8 mouse cellular contexts compared by ENCODE assay signal in the genomic region with DNA sequence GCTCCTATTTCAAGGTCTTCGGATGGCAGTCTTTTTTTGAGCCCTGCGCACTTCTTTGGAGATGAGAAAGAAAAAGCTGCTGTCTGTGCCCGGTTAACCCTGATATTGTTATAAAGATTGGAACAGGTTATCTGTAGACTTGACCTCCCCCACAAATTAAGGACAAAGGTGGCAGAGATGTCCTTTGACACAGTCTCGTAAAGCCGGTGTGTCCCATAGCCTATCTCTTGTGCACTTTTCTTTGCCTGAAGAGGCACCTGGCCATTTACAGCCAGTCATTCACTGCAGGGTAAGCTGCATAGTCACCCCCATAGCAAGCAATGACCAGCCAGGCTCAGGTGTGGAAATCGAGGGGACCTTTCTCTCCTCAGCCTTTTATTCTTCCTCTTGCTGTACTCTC. TPM values are rescaled to one million over a fixed set of nuclear protein-coding genes. Genes with fewer than 3 reads are reported as not detected.
A peak's percentile ranks its signal among the peaks of the same experiment; 100 is the strongest.
DNase-seq lines count a peak whose midpoint lies in the region; ATAC-seq and TF ChIP-seq lines count a peak whose summit lies in the region.

No protein-coding gene starts in this region.

- no peak for ATAC-seq in megakaryocyte, adult 5-6 weeks (ENCODE audit: poor library complexity, severe bottlenecking)
- ATAC-seq in forebrain, embryonic 14.5 days = no peak
- ATAC-seq in limb, embryonic 13.5 days (ENCODE audit: low FRiP score, low read depth) = no peak

- DNase-seq in forebrain, embryonic 14.5 days (ENCODE audit: low spot score) = no peak
- DNase-seq in embryo, embryonic 11 days = no peak
- no peak for DNase-seq in retina, embryonic 14.5 days (ENCODE audit: low spot score)
- DNase-seq in adrenal gland, postnatal 4 days (ENCODE audit: low spot score in 2 of 2) = no peak

- no peak for TF ChIP-seq POLR2A in small intestine, adult 2 months (IDR thresholded peaks at IDR 0.05; ENCODE audit: low read depth, low read length)

- H3K27ac ChIP-seq in forebrain, embryonic 14.5 days (ENCODE audit: low read depth, low read length) = no peak overlapping the region
- no peak overlapping the region for H3K27ac ChIP-seq in limb, embryonic 13.5 days
- H3K27ac ChIP-seq in small intestine, adult 2 months (ENCODE audit: insufficient read depth, low read depth, low read length) = peak overlapping the region; percentile 51; the same call in 1 of the 2 replicates

- WGBS in forebrain, embryonic 14.5 days = 50% methylated on average over 6 of the region's 6 CpGs
- 46% methylated on average over 6 of the region's 6 CpGs for WGBS in limb, embryonic 13.5 days
- WGBS in small intestine, adult 2 months = 8% methylated on average over 6 of the region's 6 CpGs

- H3K4me3 ChIP-seq in megakaryocyte, embryonic 14.5 days (replicated peaks) = peak overlapping the region; percentile 96
- peak overlapping the region; percentile 62 for H3K4me3 ChIP-seq in forebrain, embryonic 14.5 days (ENCODE audit: low read depth, low read length)
- H3K4me3 ChIP-seq in limb, embryonic 13.5 days = peak overlapping the region; percentile 65
- peak overlapping the region; percentile 75 for H3K4me3 ChIP-seq in small intestine, adult 2 months (ENCODE audit: low read depth, low read length)

- H3K4me1 ChIP-seq in megakaryocyte, embryonic 14.5 days = peaks cover 31% of the 10 kb centered on the region
- peaks cover 4% of the 10 kb centered on the region; the same call in 1 of the 2 replicates for H3K4me1 ChIP-seq in forebrain, embryonic 14.5 days (ENCODE audit: control insufficient read depth, insufficient read depth, low read length)
- H3K4me1 ChIP-seq in limb, embryonic 13.5 days = peaks cover 11% of the 10 kb centered on the region
- peaks cover 5% of the 10 kb centered on the region; the same call in 1 of the 2 replicates for H3K4me1 ChIP-seq in small intestine, adult 2 months (ENCODE audit: control insufficient read depth, insufficient read depth, insufficient read length, low read length)

- H3K27me3 ChIP-seq in megakaryocyte, embryonic 14.5 days (replicated peaks) = no peaks in the 10 kb centered on the region
- no peaks in the 10 kb centered on the region for H3K27me3 ChIP-seq in forebrain, embryonic 14.5 days (replicated peaks; ENCODE audit: control insufficient read depth, insufficient read depth, low read length)
- no peaks in the 10 kb centered on the region for H3K27me3 ChIP-seq in limb, embryonic 13.5 days
- H3K27me3 ChIP-seq in small intestine, adult 2 months (ENCODE audit: control insufficient read depth, insufficient read depth, low read length) = no peaks in the 10 kb centered on the region

- peaks cover 7% of the 10 kb centered on the region for H3K9me3 ChIP-seq in megakaryocyte, embryonic 14.5 days
- no peaks in the 10 kb centered on the region for H3K9me3 ChIP-seq in forebrain, embryonic 14.5 days (replicated peaks; ENCODE audit: control insufficient read depth, low read length)
- no peaks in the 10 kb centered on the region for H3K9me3 ChIP-seq in limb, embryonic 13.5 days

- TF ChIP-seq CTCF in small intestine, adult 2 months (IDR thresholded peaks at IDR 0.05; ENCODE audit: extremely low read depth, insufficient read length, insufficient replicate concordance, low read depth, low read length) = no peak

- peak overlapping the region; percentile 66 for H3K4me2 ChIP-seq in forebrain, embryonic 14.5 days (ENCODE audit: low read length)
- H3K4me2 ChIP-seq in limb, embryonic 13.5 days (replicated peaks) = peak overlapping the region; percentile 71

- H3K9ac ChIP-seq in forebrain, embryonic 14.5 days (ENCODE audit: low read length) = peak overlapping the region; percentile 71
- peak overlapping the region; percentile 65 for H3K9ac ChIP-seq in limb, embryonic 13.5 days

- H3K36me3 ChIP-seq in megakaryocyte, embryonic 14.5 days (replicated peaks; ENCODE audit: low read length) = peaks cover 14% of the 10 kb centered on the region
- H3K36me3 ChIP-seq in forebrain, embryonic 14.5 days (ENCODE audit: control insufficient read depth, insufficient read depth, low read length) = no peaks in the 10 kb centered on the region
- no peaks in the 10 kb centered on the region; the same call in 1 of the 2 replicates for H3K36me3 ChIP-seq in limb, embryonic 13.5 days
- no peaks in the 10 kb centered on the region for H3K36me3 ChIP-seq in small intestine, adult 2 months (ENCODE audit: control insufficient read depth, insufficient read depth, low read length)

RNA-seq across cellular contexts. Expression of gene Slc25a20, which starts 0.8 kb away (rescaled TPM):
- polyA plus RNA-seq in megakaryocyte, embryonic 14.5 days (2012; ENCODE audit: insufficient read depth, low replicate concordance) = 3.2 and 4.4 TPM in 2 replicates
- total RNA-seq in megakaryocyte, adult 5-6 weeks (2015) = 18.4 and 20.2 TPM in 2 replicates
- 22.0 and 22.9 TPM in 2 replicates for total RNA-seq in megakaryocyte, adult 5-6 weeks (2017)
- 23.5 and 24.8 TPM in 2 replicates for polyA plus RNA-seq in forebrain, embryonic 14.5 days (2014; fragmentation: Nextera tagmentation; extraction: Ambion mirVana)
- 45.7 and 50.4 TPM in 2 replicates for polyA plus RNA-seq in limb, embryonic 13.5 days (2015; fragmentation: Nextera tagmentation; extraction: Ambion mirVana)
- 19.7 and 26.0 TPM in 2 replicates for polyA plus RNA-seq in small intestine, adult 2 months (2012; rRNA removed)
- 100 to 1,000 TPM in 1 of 2 experiments, 10 to 100 TPM in 1; 92.7 to 115 TPM for total RNA-seq in adrenal gland, postnatal 4 days (2021)

RNA-seq across cellular contexts. Expression of gene Arih2, which starts 13.5 kb away (rescaled TPM):
- 33.3 and 103 TPM in 2 replicates for polyA plus RNA-seq in megakaryocyte, embryonic 14.5 days (2012; ENCODE audit: insufficient read depth, low replicate concordance)
- 18.0 and 21.3 TPM in 2 replicates for total RNA-seq in megakaryocyte, adult 5-6 weeks (2015)
- 56.0 and 57.5 TPM in 2 replicates for total RNA-seq in megakaryocyte, adult 5-6 weeks (2017)
- 37.5 and 42.4 TPM in 2 replicates for polyA plus RNA-seq in forebrain, embryonic 14.5 days (2014; fragmentation: Nextera tagmentation; extraction: Ambion mirVana)
- polyA plus RNA-seq in limb, embryonic 13.5 days (2015; fragmentation: Nextera tagmentation; extraction: Ambion mirVana) = 55.0 and 59.7 TPM in 2 replicates
- polyA plus RNA-seq in small intestine, adult 2 months (2012; rRNA removed) = 13.1 and 22.4 TPM in 2 replicates
- 10 to 100 TPM; 80.1 to 80.7 TPM for total RNA-seq in adrenal gland, postnatal 4 days (2021)

RNA-seq across cellular contexts. Expression of gene Prkar2a, which starts 26.5 kb away (rescaled TPM):
- polyA plus RNA-seq in megakaryocyte, embryonic 14.5 days (2012; ENCODE audit: insufficient read depth, low replicate concordance) = 1.6 and 2.8 TPM in 2 replicates
- total RNA-seq in megakaryocyte, adult 5-6 weeks (2015) = 15.9 and 20.6 TPM in 2 replicates
- 15.5 and 35.4 TPM in 2 replicates for total RNA-seq in megakaryocyte, adult 5-6 weeks (2017)
- 32.4 and 39.1 TPM in 2 replicates for polyA plus RNA-seq in forebrain, embryonic 14.5 days (2014; fragmentation: Nextera tagmentation; extraction: Ambion mirVana)
- polyA plus RNA-seq in limb, embryonic 13.5 days (2015; fragmentation: Nextera tagmentation; extraction: Ambion mirVana) = 26.2 and 31.3 TPM in 2 replicates
- polyA plus RNA-seq in small intestine, adult 2 months (2012; rRNA removed) = 17.6 and 31.5 TPM in 2 replicates
- total RNA-seq in adrenal gland, postnatal 4 days (2021) = 10 to 100 TPM; 43.9 to 47.9 TPM
